Mouse (Mus musculus) midbrain, embryonic 13.5 days (tissue): ENCODE measurements around the gene Srp9. TPM values are rescaled to one million over a fixed set of nuclear protein-coding genes. Genes with fewer than 3 reads are reported as not detected.

Experiments used
- ATAC-seq: fragments of 200-750 bp; cut with Nextera tagmentation; 2 replicates; pipeline ENCODE4 v1.8.0; 2017; ENCODE audit warnings: mild to moderate bottlenecking, moderate TSS enrichment, moderate library complexity
- H3K27ac ChIP-seq: fragments of 300-500 bp; sonication (generic); 2 replicates; pipeline ENCODE4 v1.5.1; 2015; ENCODE audit warnings: inconsistent platforms, mild to moderate bottlenecking, moderate library complexity
- H3K27me3 ChIP-seq: fragments of 300-500 bp; sonication (generic); 2 replicates; pipeline ENCODE4 v1.6.1; 2015; ENCODE audit warnings: mild to moderate bottlenecking, inconsistent platforms
- H3K36me3 ChIP-seq: fragments of 300-500 bp; sonication (generic); 2 replicates; pipeline ENCODE4 v1.6.1; 2015; ENCODE audit warnings: mild to moderate bottlenecking, inconsistent platforms
- H3K4me1 ChIP-seq: fragments of 300-500 bp; sonication (generic); replicated peaks from 2 replicates; pipeline ENCODE4 v1.6.1; 2015; ENCODE audit warnings: inconsistent platforms
- H3K4me2 ChIP-seq: fragments of 300-500 bp; sonication (generic); replicated peaks from 2 replicates; pipeline ENCODE4 v1.6.1; 2015; ENCODE audit warnings: moderate library complexity, mild to moderate bottlenecking, inconsistent platforms
- H3K4me3 ChIP-seq: fragments of 300-500 bp; sonication (generic); replicated peaks from 2 replicates; pipeline ENCODE4 v1.5.1; 2015; ENCODE audit warnings: mild to moderate bottlenecking, inconsistent platforms
- H3K9ac ChIP-seq: fragments of 300-500 bp; sonication (generic); replicated peaks from 2 replicates; pipeline ENCODE4 v1.6.1; 2015; ENCODE audit warnings: mild to moderate bottlenecking, inconsistent platforms
- H3K9me3 ChIP-seq: fragments of 300-500 bp; sonication (generic); 2 replicates; pipeline ENCODE4 v1.6.1; 2016; ENCODE audit warnings: mild to moderate bottlenecking, inconsistent platforms
- WGBS: fragments of 180-500 bp; shearing (Covaris S2); methylation state at CpG from one replicate; pipeline ENCODE4 v1.1.7; 2015; 5-methylcytosine and 5-hydroxymethylcytosine counted together
- polyA plus RNA-seq: library from polyadenylated mRNA; unstranded; fragments of >200 nt; fragmentation: Nextera tagmentation; extraction: Ambion mirVana; gene quantifications from 2 replicates; pipeline ENCODE4 v1.2.1, GENCODE M21; 2015

Gene Srp9
- polyA plus RNA-seq, 1 experiment from 2014 or later: 135 TPM

- 84% methylated on average over 13 of the region's 13 CpGs for WGBS
- no peak for ATAC-seq
Observed at GRCm38 (mm10) chr1:182108397-182109099, 16.0 kb upstream of the Srp9 start.

GRCm38 (mm10) chr1:182110185-182110584 lies 14.4 kb upstream of the Srp9 start:
- H3K36me3 ChIP-seq: no peaks in the 10 kb centered on the region
- WGBS: 89% methylated on average over 11 of the region's 11 CpGs

More at GRCm38 (mm10) chr1:182108397-182109099, 16.0 kb upstream of the Srp9 start:
- no peak overlapping the region for H3K27ac ChIP-seq
- H3K27me3 ChIP-seq: no peaks in the 10 kb centered on the region
- no peaks in the 10 kb centered on the region for H3K9me3 ChIP-seq
- no peaks in the 10 kb centered on the region for H3K36me3 ChIP-seq
- no peak overlapping the region for H3K4me2 ChIP-seq
- H3K9ac ChIP-seq: no peak overlapping the region
- H3K4me3 ChIP-seq: no peak overlapping the region
- H3K4me1 ChIP-seq: peaks cover 4% of the 10 kb centered on the region; the same call in 1 of the 2 replicates

GRCm38 (mm10) chr1:182110708-182111385 lies 13.7 kb upstream of the Srp9 start:
- Histone ChIP-seq H3K4me1 (peaks cover 11% of the 10 kb centered on the region), H3K4me2 (no peak overlapping the region), H3K4me3 (no peak overlapping the region), H3K9ac (no peak overlapping the region), H3K36me3 (no peaks in the 10 kb centered on the region), H3K27ac (no peak overlapping the region), H3K9me3 (no peaks in the 10 kb centered on the region), H3K27me3 (peaks cover 5% of the 10 kb centered on the region; the same call in 1 of the 2 replicates)
- no peak for ATAC-seq
- 80% methylated on average over 15 of the region's 15 CpGs for WGBS

More at GRCm38 (mm10) chr1:182110185-182110584, 14.4 kb upstream of the Srp9 start:
- ATAC-seq: no peak
- Histone ChIP-seq H3K4me1 (peaks cover 11% of the 10 kb centered on the region), H3K9ac (no peak overlapping the region), H3K4me2 (no peak overlapping the region), H3K4me3 (no peak overlapping the region), H3K27ac (no peak overlapping the region), H3K27me3 (peaks cover 5% of the 10 kb centered on the region; the same call in 1 of the 2 replicates), H3K9me3 (no peaks in the 10 kb centered on the region)

- H3K9me3 ChIP-seq: no peaks in the 10 kb centered on the region
- 78% methylated on average over 14 of the region's 14 CpGs for WGBS
- no peak for ATAC-seq
Observed at GRCm38 (mm10) chr1:182111386-182112317, 12.9 kb upstream of the Srp9 start.

GRCm38 (mm10) chr1:182112385-182112784 lies 12.2 kb upstream of the Srp9 start:
- Histone ChIP-seq H3K9me3 (no peaks in the 10 kb centered on the region), H3K4me2 (no peak overlapping the region), H3K27me3 (peaks cover 5% of the 10 kb centered on the region; the same call in 1 of the 2 replicates), H3K27ac (no peak overlapping the region), H3K4me3 (no peak overlapping the region), H3K4me1 (peaks cover 11% of the 10 kb centered on the region), H3K36me3 (no peaks in the 10 kb centered on the region), H3K9ac (no peak overlapping the region)
- no peak for ATAC-seq
- 96% methylated on average over 15 of the region's 15 CpGs for WGBS

More at GRCm38 (mm10) chr1:182111386-182112317, 12.9 kb upstream of the Srp9 start:
- Histone ChIP-seq H3K27ac (no peak overlapping the region), H3K9ac (no peak overlapping the region), H3K4me1 (peaks cover 11% of the 10 kb centered on the region), H3K27me3 (peaks cover 5% of the 10 kb centered on the region; the same call in 1 of the 2 replicates), H3K4me3 (no peak overlapping the region), H3K4me2 (no peak overlapping the region), H3K36me3 (no peaks in the 10 kb centered on the region)

GRCm38 (mm10) chr1:182113131-182113530 lies 11.4 kb upstream of the Srp9 start:
- H3K9ac ChIP-seq: no peak overlapping the region
- H3K27me3 ChIP-seq: peaks cover 5% of the 10 kb centered on the region; the same call in 1 of the 2 replicates
- H3K4me1 ChIP-seq: peaks cover 11% of the 10 kb centered on the region
- no peak overlapping the region for H3K27ac ChIP-seq
- 90% methylated on average over 11 of the region's 11 CpGs for WGBS
- H3K36me3 ChIP-seq: no peaks in the 10 kb centered on the region
- H3K4me3 ChIP-seq: no peak overlapping the region
- no peak overlapping the region for H3K4me2 ChIP-seq
- no peak for ATAC-seq
- no peaks in the 10 kb centered on the region for H3K9me3 ChIP-seq

GRCm38 (mm10) chr1:182113587-182114500 lies 10.7 kb upstream of the Srp9 start:
- 0 out of 2 replicates have a peak, but pooled peaks have one; percentile 35 for ATAC-seq
- Histone ChIP-seq H3K36me3 (no peaks in the 10 kb centered on the region), H3K9me3 (no peaks in the 10 kb centered on the region), H3K27me3 (peaks cover 5% of the 10 kb centered on the region; the same call in 1 of the 2 replicates), H3K9ac (no peak overlapping the region), H3K4me3 (no peak overlapping the region), H3K4me1 (peaks cover 11% of the 10 kb centered on the region), H3K4me2 (no peak overlapping the region), H3K27ac (no peak overlapping the region)
- WGBS: 35% methylated on average over 19 of the region's 19 CpGs

- peaks cover 5% of the 10 kb centered on the region; the same call in 1 of the 2 replicates for H3K27me3 ChIP-seq
- no peak overlapping the region for H3K9ac ChIP-seq
- H3K27ac ChIP-seq: no peak overlapping the region
- no peak overlapping the region for H3K4me3 ChIP-seq
- no peak overlapping the region for H3K4me2 ChIP-seq
- no peaks in the 10 kb centered on the region for H3K36me3 ChIP-seq
- peaks cover 11% of the 10 kb centered on the region for H3K4me1 ChIP-seq
- 33% methylated on average over 5 of the region's 5 CpGs for WGBS
- H3K9me3 ChIP-seq: no peaks in the 10 kb centered on the region
- ATAC-seq: no peak
Observed at GRCm38 (mm10) chr1:182115197-182115596, 9.3 kb upstream of the Srp9 start.

- Histone ChIP-seq H3K36me3 (no peaks in the 10 kb centered on the region), H3K4me3 (no peak overlapping the region), H3K4me1 (peaks cover 11% of the 10 kb centered on the region), H3K9me3 (no peaks in the 10 kb centered on the region), H3K4me2 (no peak overlapping the region), H3K27ac (no peak overlapping the region), H3K9ac (no peak overlapping the region), H3K27me3 (peaks cover 5% of the 10 kb centered on the region; the same call in 1 of the 2 replicates)
- no peak for ATAC-seq
- 57% methylated on average over 7 of the region's 7 CpGs for WGBS
Observed at GRCm38 (mm10) chr1:182115651-182116408, 8.7 kb upstream of the Srp9 start.

- WGBS: 89% methylated on average over 4 of the region's 4 CpGs
- H3K27me3 ChIP-seq: no peaks in the 10 kb centered on the region
- H3K4me2 ChIP-seq: no peak overlapping the region
- H3K4me1 ChIP-seq: peaks cover 22% of the 10 kb centered on the region
- no peaks in the 10 kb centered on the region for H3K9me3 ChIP-seq
- H3K4me3 ChIP-seq: no peak overlapping the region
- ATAC-seq: no peak
- no peak overlapping the region for H3K9ac ChIP-seq
- 0 out of 2 replicates have a peak, but pooled peaks cover 2% of the 10 kb centered on the region for H3K36me3 ChIP-seq
- H3K27ac ChIP-seq: no peak overlapping the region
Observed at GRCm38 (mm10) chr1:182122413-182122812, 2.1 kb upstream of the Srp9 start.
